Mouse (Mus musculus): ENCODE results near the gene Lyrm9. TPM values are rescaled to one million over a fixed set of nuclear protein-coding genes. Genes with fewer than 3 reads are reported as not detected.
"Not testable (repeated sequence)": the region's sequence is repeated elsewhere in the genome, so short reads cannot be mapped to it uniquely, and the experiment has no call there.

Gene Lyrm9
- total RNA-seq, 2 experiments from 2014 or later, result 25.9 to 29.8 TPM

GRCm38 (mm10) chr11:78841987-78842386 is 15.6 kb downstream of the Lyrm9 start:
- intact Hi-C loops (cut with DNase I), result no loop called here
- DNase-seq (ENCODE audit: low spot score in 2 of 2), result no peak

GRCm38 (mm10) chr11:78846620-78847019 is 20.2 kb downstream of the Lyrm9 start:
- intact Hi-C loops (cut with DNase I), result no loop called here

GRCm38 (mm10) chr11:78847884-78848848 is 21.8 kb downstream of the Lyrm9 start:
- intact Hi-C loops (cut with DNase I), result no loop called here
- no peak for DNase-seq (ENCODE audit: low spot score in 2 of 2)

More at GRCm38 (mm10) chr11:78846620-78847019, 20.2 kb downstream of the Lyrm9 start:
- no peak for DNase-seq (ENCODE audit: low spot score in 2 of 2)

GRCm38 (mm10) chr11:78849859-78850258 is 23.5 kb downstream of the Lyrm9 start:
- no peak for DNase-seq (ENCODE audit: low spot score in 2 of 2)
- intact Hi-C loops (cut with DNase I), result no loop called here

- DNase-seq (ENCODE audit: low spot score in 2 of 2), result no peak
- intact Hi-C loops (cut with DNase I), result no loop called here
Measured at GRCm38 (mm10) chr11:78851216-78851870, 25.0 kb downstream of the Lyrm9 start.

GRCm38 (mm10) chr11:78851871-78852265 is 25.5 kb downstream of the Lyrm9 start:
- no peak for DNase-seq (ENCODE audit: low spot score in 2 of 2)
- intact Hi-C loops (cut with DNase I), result no loop called here

GRCm38 (mm10) chr11:78852529-78852928 is 26.1 kb downstream of the Lyrm9 start:
- intact Hi-C loops (cut with DNase I), result no loop called here
- no peak for DNase-seq (ENCODE audit: low spot score in 2 of 2)

- DNase-seq (ENCODE audit: low spot score in 2 of 2), result peak; percentile 66 to 78
- intact Hi-C loops (cut with DNase I), result loop anchor here (1.0 to 2.0 kb wide), 2 partner anchors 67 to 100 kb away; no protein-coding TSS in a partner anchor
Measured at GRCm38 (mm10) chr11:78856310-78856709, 29.9 kb downstream of the Lyrm9 start.

- intact Hi-C loops (cut with DNase I), result loop anchor here (2.0 kb wide), 1 partner anchor 99 kb away; no protein-coding TSS in a partner anchor
- no peak for DNase-seq (ENCODE audit: low spot score in 2 of 2)
Measured at GRCm38 (mm10) chr11:78857611-78858010, 31.2 kb downstream of the Lyrm9 start.

- no peak for DNase-seq (ENCODE audit: low spot score in 2 of 2)
- intact Hi-C loops (cut with DNase I), result no loop called here
Measured at GRCm38 (mm10) chr11:78863898-78864297, 37.5 kb downstream of the Lyrm9 start.

GRCm38 (mm10) chr11:78864567-78865278 is 38.3 kb downstream of the Lyrm9 start:
- intact Hi-C loops (cut with DNase I), result no loop called here
- no peak for DNase-seq (ENCODE audit: low spot score in 2 of 2)

- DNase-seq (ENCODE audit: low spot score in 2 of 2), result no peak
- intact Hi-C loops (cut with DNase I), result no loop called here
Measured at GRCm38 (mm10) chr11:78865314-78865713, 38.9 kb downstream of the Lyrm9 start.

GRCm38 (mm10) chr11:78866486-78866885 is 40.1 kb downstream of the Lyrm9 start:
- no peak for DNase-seq (ENCODE audit: low spot score in 2 of 2)

GRCm38 (mm10) chr11:78867696-78868095 is 41.3 kb downstream of the Lyrm9 start:
- DNase-seq (ENCODE audit: low spot score in 2 of 2), result no peak
- intact Hi-C loops (cut with DNase I), result no loop called here

More at GRCm38 (mm10) chr11:78866486-78866885, 40.1 kb downstream of the Lyrm9 start:
- intact Hi-C loops (cut with DNase I), result no loop called here

GRCm38 (mm10) chr11:78869205-78869604 is 42.8 kb downstream of the Lyrm9 start:
- DNase-seq (ENCODE audit: low spot score in 2 of 2); intact Hi-C loops (cut with DNase I): not testable (repeated sequence)

- no peak for DNase-seq (ENCODE audit: low spot score in 2 of 2)
- intact Hi-C loops (cut with DNase I), result no loop called here
Measured at GRCm38 (mm10) chr11:78870891-78871290, 44.5 kb downstream of the Lyrm9 start.

GRCm38 (mm10) chr11:78872782-78873181 is 46.4 kb downstream of the Lyrm9 start:
- no peak for DNase-seq (ENCODE audit: low spot score in 2 of 2)
- intact Hi-C loops (cut with DNase I), result no loop called here

GRCm38 (mm10) chr11:78879727-78880126 is 53.3 kb downstream of the Lyrm9 start:
- DNase-seq (ENCODE audit: low spot score in 2 of 2), result no peak
- intact Hi-C loops (cut with DNase I), result no loop called here

GRCm38 (mm10) chr11:78886693-78887092 is 60.3 kb downstream of the Lyrm9 start:
- no peak for DNase-seq (ENCODE audit: low spot score in 2 of 2)
- intact Hi-C loops (cut with DNase I), result no loop called here
